Mouse (Mus musculus) lung, postnatal 0 days (tissue): ENCODE results near the gene Cntnap5b.

Experiments used
- CTCF ChIP-seq: IDR thresholded peaks from 2 replicates; pipeline ENCODE4 v1.5.1; 2016; ENCODE audit warnings: antibody characterized with exemption, mild to moderate bottlenecking
- EP300 ChIP-seq: IDR thresholded peaks from 2 replicates; pipeline ENCODE4 v1.6.1; 2016; ENCODE audit warnings: antibody characterized with exemption, mild to moderate bottlenecking, control low read depth

- TF ChIP-seq CTCF, result no peak
- TF ChIP-seq EP300, result no peak
Measured at GRCm38 (mm10) chr1:99774144-99774543, 1.6 kb downstream of the Cntnap5b start.
